Mouse (Mus musculus) mouse embryonic stem cell (cell line): ENCODE data around the gene Gm10959.
"Not testable (repeated sequence)": the region's sequence is repeated elsewhere in the genome, so short reads cannot be mapped to it uniquely, and the experiment has no call there.

Source experiments
- in situ Hi-C, 2 experiments: fragments of 300-500 bp; cut with MboI; formaldehyde crosslinking; loops; 1 replicate in 1 of 2; 3 replicates in 1 of 2; pipeline ENCODE4 v1.14.3; 2019 to 2020; ENCODE audit warnings: low sequenced_read_pairs in 2 of 2, low pct_unique_long_range_greater_than_20kb in 1 of 2, mixed read lengths in 1 of 2; ENCODE audit not compliant: unreplicated experiment in 1 of 2

Gene Gm10959

GRCm38 (mm10) chr3:122919260-122919659, at the start of gene Gm10959:
Gene Gm10959 (minus strand): TSS chr3:122919360.
- in situ Hi-C loops, result no loop called here

GRCm38 (mm10) chr3:122968391-122968790, 49.2 kb upstream of the Gm10959 start:
- in situ Hi-C loops, result no loop called here

GRCm38 (mm10) chr3:122964301-122964700, 45.1 kb upstream of the Gm10959 start:
- in situ Hi-C loops, result no loop called here

GRCm38 (mm10) chr3:122950129-122950528, 31.0 kb upstream of the Gm10959 start:
- in situ Hi-C loops, result no loop called here

GRCm38 (mm10) chr3:122943387-122943890, 24.3 kb upstream of the Gm10959 start:
- in situ Hi-C loops, result no loop called here

GRCm38 (mm10) chr3:122939215-122939614, 20.1 kb upstream of the Gm10959 start:
- in situ Hi-C loops, result no loop called here

- in situ Hi-C loops, result not testable (repeated sequence)
Measured at GRCm38 (mm10) chr3:122937176-122937575, 18.0 kb upstream of the Gm10959 start.

- in situ Hi-C loops, result no loop called here
Measured at GRCm38 (mm10) chr3:122932466-122932865, 13.3 kb upstream of the Gm10959 start.

GRCm38 (mm10) chr3:122929723-122930122, 10.6 kb upstream of the Gm10959 start:
- in situ Hi-C loops, result no loop called here

GRCm38 (mm10) chr3:122924009-122924914, 5.1 kb upstream of the Gm10959 start, which contains the start of gene 1810037I17Rik:
Gene 1810037I17Rik (plus strand): TSS chr3:122924203.
- in situ Hi-C loops, result no loop called here

GRCm38 (mm10) chr3:122923147-122923546, 4.0 kb upstream of the Gm10959 start:
- in situ Hi-C loops, result no loop called here

- in situ Hi-C loops, result no loop called here
Measured at GRCm38 (mm10) chr3:122921676-122922527, 2.7 kb upstream of the Gm10959 start.

- in situ Hi-C loops, result no loop called here
Measured at GRCm38 (mm10) chr3:122920572-122921435, 1.6 kb upstream of the Gm10959 start.

GRCm38 (mm10) chr3:122918672-122919071, 488 bp downstream of the Gm10959 start:
- in situ Hi-C loops, result no loop called here

GRCm38 (mm10) chr3:122916191-122916680, 2.9 kb downstream of the Gm10959 start:
- in situ Hi-C loops, result no loop called here

- in situ Hi-C loops, result no loop called here
Measured at GRCm38 (mm10) chr3:122915493-122915892, 3.7 kb downstream of the Gm10959 start.

- in situ Hi-C loops, result loop anchor here in 1 of 2 experiments (10.0 kb wide), 1 partner anchor 253 kb away; no protein-coding TSS in a partner anchor
Measured at GRCm38 (mm10) chr3:122907841-122908240, 11.3 kb downstream of the Gm10959 start.
